Mouse (Mus musculus) cortical plate, adult 2 months (tissue): ENCODE results near the gene Akt2. TPM values are rescaled to one million over a fixed set of nuclear protein-coding genes. Genes with fewer than 3 reads are reported as not detected.
"Not testable (repeated sequence)": the region's sequence is repeated elsewhere in the genome, so short reads cannot be mapped to it uniquely, and the experiment has no call there.

Source experiments
- H3K27ac ChIP-seq: fragments of 200-500 bp; 2 replicates; pipeline ENCODE4 v1.5.1; 2012; ENCODE audit warnings: low read length, control low read depth, inconsistent platforms; ENCODE audit not compliant: insufficient read depth
- H3K4me1 ChIP-seq: fragments of 200-500 bp; 2 replicates; pipeline ENCODE4 v1.6.1; 2011; ENCODE audit warnings: low read length; ENCODE audit not compliant: control insufficient read depth, insufficient read depth
- H3K4me3 ChIP-seq: fragments of 200-500 bp; 2 replicates; pipeline ENCODE4 v1.5.1; 2011; ENCODE audit warnings: mild to moderate bottlenecking, low read length, control low read depth; ENCODE audit not compliant: insufficient read depth
- CTCF ChIP-seq: fragments of 200-500 bp; IDR thresholded peaks from 2 replicates; pipeline ENCODE4 v1.5.1; 2011; ENCODE audit warnings: mild to moderate bottlenecking, control low read depth, low read length; ENCODE audit not compliant: insufficient read depth; ENCODE audit errors: extremely low read depth
- POLR2A ChIP-seq: fragments of 200-500 bp; IDR thresholded peaks from 2 replicates; pipeline ENCODE4 v1.6.1; 2011; ENCODE audit warnings: mild to moderate bottlenecking, low read length, control low read depth; ENCODE audit not compliant: insufficient read depth; ENCODE audit errors: extremely low read depth
- polyA plus RNA-seq: library from polyadenylated mRNA; depleted of rRNA; stranded (reverse); fragments of >200 nt; gene quantifications from 2 replicates; pipeline ENCODE4 v1.2.3, GENCODE M21; 2012

The Akt2 gene
- polyA plus RNA-seq, 1 experiment = 161 TPM

GRCm38 (mm10) chr7:27631439-27631838 is 40.1 kb downstream of the Akt2 start:
- Histone ChIP-seq H3K4me1 (no peaks in the 10 kb centered on the region), H3K27ac (no peak overlapping the region), H3K4me3 (no peak overlapping the region)
- TF ChIP-seq POLR2A = no peak
- no peak for TF ChIP-seq CTCF

- H3K27ac ChIP-seq = no peak overlapping the region
- H3K4me1 ChIP-seq = no peaks in the 10 kb centered on the region
- no peak for TF ChIP-seq POLR2A
- no peak for TF ChIP-seq CTCF
- H3K4me3 ChIP-seq = no peak overlapping the region
Measured at GRCm38 (mm10) chr7:27633166-27633565, 41.8 kb downstream of the Akt2 start.

GRCm38 (mm10) chr7:27634691-27635090 is 43.3 kb downstream of the Akt2 start:
- no peak for TF ChIP-seq CTCF
- TF ChIP-seq POLR2A = no peak
- no peaks in the 10 kb centered on the region for H3K4me1 ChIP-seq
- H3K4me3 ChIP-seq = no peak overlapping the region
- H3K27ac ChIP-seq = no peak overlapping the region

GRCm38 (mm10) chr7:27635094-27635493 is 43.7 kb downstream of the Akt2 start:
- H3K4me3 ChIP-seq, H3K27ac ChIP-seq, H3K4me1 ChIP-seq: not testable (repeated sequence)

GRCm38 (mm10) chr7:27644471-27644870 is 53.1 kb downstream of the Akt2 start:
- TF ChIP-seq POLR2A (no peak), CTCF (no peak)
- no peaks in the 10 kb centered on the region for H3K4me1 ChIP-seq
- no peak overlapping the region for H3K27ac ChIP-seq
- H3K4me3 ChIP-seq = no peak overlapping the region

- no peak overlapping the region for H3K4me3 ChIP-seq
Measured at GRCm38 (mm10) chr7:27646516-27646915, 55.2 kb downstream of the Akt2 start.

GRCm38 (mm10) chr7:27647281-27648002 is 56.1 kb downstream of the Akt2 start:
- TF ChIP-seq CTCF (no peak), POLR2A (no peak)
- H3K4me3 ChIP-seq = no peak overlapping the region
- H3K4me1 ChIP-seq = no peaks in the 10 kb centered on the region; the same call in 1 of the 2 replicates
- H3K27ac ChIP-seq = no peak overlapping the region

More at GRCm38 (mm10) chr7:27646516-27646915, 55.2 kb downstream of the Akt2 start:
- H3K27ac ChIP-seq = no peak overlapping the region
- TF ChIP-seq POLR2A = no peak
- TF ChIP-seq CTCF = no peak
- no peaks in the 10 kb centered on the region for H3K4me1 ChIP-seq

GRCm38 (mm10) chr7:27649723-27650122 is 58.4 kb downstream of the Akt2 start:
- no peak overlapping the region for H3K27ac ChIP-seq
- no peak overlapping the region for H3K4me3 ChIP-seq
- no peak for TF ChIP-seq POLR2A
- TF ChIP-seq CTCF = no peak
- peaks cover under 1% of the 10 kb centered on the region; the same call in 1 of the 2 replicates for H3K4me1 ChIP-seq

- Histone ChIP-seq H3K4me3 (no peak overlapping the region), H3K4me1 (peaks cover 2% of the 10 kb centered on the region; the same call in 1 of the 2 replicates), H3K27ac (no peak overlapping the region)
- TF ChIP-seq POLR2A (no peak), CTCF (peak; percentile 60)
Measured at GRCm38 (mm10) chr7:27650949-27651348, 59.6 kb downstream of the Akt2 start.

GRCm38 (mm10) chr7:27653681-27654437 is 62.5 kb downstream of the Akt2 start, which contains the start of gene Ttc9b:
Gene Ttc9b, plus strand, starts transcription at chr7:27653915.
- H3K4me1 ChIP-seq = peaks cover 2% of the 10 kb centered on the region; the same call in 1 of the 2 replicates
- H3K4me3 ChIP-seq = peak within 1 kb of the TSS; percentile 83
- H3K27ac ChIP-seq = peak within 1 kb of the TSS; percentile 93
- TF ChIP-seq CTCF = no peak
- peak; percentile 39 for TF ChIP-seq POLR2A

- Histone ChIP-seq H3K4me1 (peaks cover 2% of the 10 kb centered on the region; the same call in 1 of the 2 replicates), H3K4me3 (peak overlapping the region; percentile 83), H3K27ac (peak overlapping the region; percentile 61)
- TF ChIP-seq CTCF = peak; percentile 52; the same call in 1 of the 2 replicates
- TF ChIP-seq POLR2A = no peak
Measured at GRCm38 (mm10) chr7:27654607-27655276, 63.4 kb downstream of the Akt2 start.
